Mouse (Mus musculus): ENCODE measurements around the gene Casz1. TPM values are rescaled to one million over a fixed set of nuclear protein-coding genes. Genes with fewer than 3 reads are reported as not detected.

Casz1 gene
- total RNA-seq, 2 experiments from 2014 or later = 1.1 to 1.8 TPM

GRCm38 (mm10) chr4:148899927-148900294 is 95.7 kb downstream of the Casz1 start:
- no peak for DNase-seq (ENCODE audit: low spot score in 2 of 2)
- intact Hi-C loops (cut with DNase I) = no loop called here

- intact Hi-C loops (cut with DNase I) = no loop called here
- DNase-seq (ENCODE audit: low spot score in 2 of 2) = peak in 1 of 2 experiments; percentile 35
Observed at GRCm38 (mm10) chr4:148900295-148901211, 96.3 kb downstream of the Casz1 start.

GRCm38 (mm10) chr4:148901275-148902052 is 97.2 kb downstream of the Casz1 start:
- no peak for DNase-seq (ENCODE audit: low spot score in 2 of 2)
- intact Hi-C loops (cut with DNase I) = no loop called here

GRCm38 (mm10) chr4:148902919-148903727 is 98.9 kb downstream of the Casz1 start:
- intact Hi-C loops (cut with DNase I) = no loop called here
- DNase-seq (ENCODE audit: low spot score in 2 of 2) = no peak

GRCm38 (mm10) chr4:148905295-148905694 is 101.1 kb downstream of the Casz1 start:
- DNase-seq (ENCODE audit: low spot score in 2 of 2) = no peak
- intact Hi-C loops (cut with DNase I) = no loop called here

- DNase-seq (ENCODE audit: low spot score in 2 of 2) = no peak
- intact Hi-C loops (cut with DNase I) = no loop called here
Observed at GRCm38 (mm10) chr4:148906806-148907205, 102.6 kb downstream of the Casz1 start.

- intact Hi-C loops (cut with DNase I) = no loop called here
- no peak for DNase-seq (ENCODE audit: low spot score in 2 of 2)
Observed at GRCm38 (mm10) chr4:148908214-148908681, 104.0 kb downstream of the Casz1 start.

- intact Hi-C loops (cut with DNase I) = no loop called here
- no peak for DNase-seq (ENCODE audit: low spot score in 2 of 2)
Observed at GRCm38 (mm10) chr4:148908760-148909510, 104.7 kb downstream of the Casz1 start.

- intact Hi-C loops (cut with DNase I) = no loop called here
- DNase-seq (ENCODE audit: low spot score in 2 of 2) = no peak
Observed at GRCm38 (mm10) chr4:148909566-148909965, 105.3 kb downstream of the Casz1 start.

- intact Hi-C loops (cut with DNase I) = no loop called here
- no peak for DNase-seq (ENCODE audit: low spot score in 2 of 2)
Observed at GRCm38 (mm10) chr4:148912134-148912533, 107.9 kb downstream of the Casz1 start.

- no peak for DNase-seq (ENCODE audit: low spot score in 2 of 2)
- intact Hi-C loops (cut with DNase I) = no loop called here
Observed at GRCm38 (mm10) chr4:148912826-148913590, 108.8 kb downstream of the Casz1 start.

GRCm38 (mm10) chr4:148914863-148915622 is 110.8 kb downstream of the Casz1 start:
- intact Hi-C loops (cut with DNase I) = no loop called here
- DNase-seq (ENCODE audit: low spot score in 2 of 2) = no peak

GRCm38 (mm10) chr4:148915849-148916248 is 111.6 kb downstream of the Casz1 start:
- DNase-seq (ENCODE audit: low spot score in 2 of 2) = no peak
- intact Hi-C loops (cut with DNase I) = no loop called here

- intact Hi-C loops (cut with DNase I) = no loop called here
- no peak for DNase-seq (ENCODE audit: low spot score in 2 of 2)
Observed at GRCm38 (mm10) chr4:148918707-148919447, 114.6 kb downstream of the Casz1 start.

GRCm38 (mm10) chr4:148920610-148921009 is 116.4 kb downstream of the Casz1 start:
- DNase-seq (ENCODE audit: low spot score in 2 of 2) = no peak
- intact Hi-C loops (cut with DNase I) = no loop called here

- intact Hi-C loops (cut with DNase I) = no loop called here
- no peak for DNase-seq (ENCODE audit: low spot score in 2 of 2)
Observed at GRCm38 (mm10) chr4:148922221-148922700, 118.0 kb downstream of the Casz1 start.

GRCm38 (mm10) chr4:148923414-148923813 is 119.2 kb downstream of the Casz1 start:
- intact Hi-C loops (cut with DNase I) = no loop called here
- DNase-seq (ENCODE audit: low spot score in 2 of 2) = no peak
